Mouse (Mus musculus) common myeloid progenitor, adult 5-6 weeks (primary cell): ENCODE results near the gene Lamtor2. TPM values are rescaled to one million over a fixed set of nuclear protein-coding genes. Genes with fewer than 3 reads are reported as not detected.

Experiments used
- ATAC-seq: replicated peaks from 2 replicates; pipeline ENCODE4 v1.8.0; 2016; ENCODE audit warnings: low read depth, mild to moderate bottlenecking, moderate TSS enrichment, inconsistent platforms; ENCODE audit not compliant: poor library complexity, severe bottlenecking
- total RNA-seq: library from RNA; stranded (forward); fragments of 200-1000, 187-1606 nt; gene quantifications from 2 replicates; pipeline ENCODE4 v1.2.3, GENCODE M21; 2017

Gene Lamtor2
- total RNA-seq, 1 experiment from 2014 or later = 47.2 TPM

DNA sequence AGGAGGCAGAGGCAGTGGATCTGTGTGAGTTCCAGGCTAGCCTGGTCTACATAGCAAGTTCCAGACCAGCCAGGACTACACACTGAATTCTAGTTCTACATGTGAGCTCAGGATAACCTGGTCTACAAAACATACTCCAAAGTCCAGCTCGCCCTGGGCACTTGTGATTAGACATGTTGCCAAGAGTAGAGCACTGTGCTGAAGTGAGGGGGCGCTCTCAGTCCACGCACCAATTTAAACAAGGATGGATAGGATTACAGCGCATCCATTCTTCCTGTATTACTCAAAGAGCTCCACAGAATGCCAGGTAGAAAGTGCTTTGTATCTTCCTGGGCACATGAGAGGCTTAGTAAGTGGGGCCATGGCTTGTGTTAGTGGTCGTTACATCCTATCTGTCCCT is 8.4 kb downstream of the Lamtor2 start:
- ATAC-seq = 0 out of 2 replicates have a peak, but pooled peaks have one; percentile 30

DNA sequence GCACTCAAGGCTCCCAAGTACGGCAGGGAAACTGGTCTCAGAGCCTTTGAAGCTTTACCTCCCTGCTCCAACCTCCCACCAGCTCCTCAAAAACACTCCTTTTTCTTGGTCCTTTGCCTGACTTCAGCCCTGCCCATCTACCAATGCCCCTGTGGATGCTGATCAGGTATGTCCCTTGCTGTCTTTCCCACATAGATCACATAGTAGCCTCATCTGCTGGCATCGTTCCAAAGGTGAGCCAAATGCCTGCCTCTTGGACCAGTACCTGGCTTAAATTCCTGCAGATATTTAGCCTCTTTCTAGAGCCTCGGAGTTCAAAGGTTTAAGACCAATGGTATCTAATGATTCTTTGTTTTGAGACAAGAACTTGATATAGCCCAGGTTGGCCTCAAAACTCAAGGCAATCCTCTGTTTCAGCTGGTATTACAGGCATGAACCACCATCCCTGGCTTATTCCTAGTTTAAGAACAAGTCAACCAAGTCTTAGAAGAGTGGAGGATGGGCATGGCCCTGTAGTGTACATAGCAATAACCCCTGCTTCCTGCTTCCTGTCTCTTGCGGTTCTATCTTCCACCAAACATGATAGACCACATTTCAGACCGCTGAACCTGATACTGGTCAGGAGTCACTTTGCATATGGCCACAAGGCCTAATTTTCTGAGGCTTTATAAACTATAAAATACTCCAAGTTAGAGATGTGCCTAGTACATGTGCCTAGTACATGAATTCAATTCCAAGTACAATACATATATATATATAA is 9.0 kb downstream of the Lamtor2 start:
- peak; percentile 50 for ATAC-seq

DNA sequence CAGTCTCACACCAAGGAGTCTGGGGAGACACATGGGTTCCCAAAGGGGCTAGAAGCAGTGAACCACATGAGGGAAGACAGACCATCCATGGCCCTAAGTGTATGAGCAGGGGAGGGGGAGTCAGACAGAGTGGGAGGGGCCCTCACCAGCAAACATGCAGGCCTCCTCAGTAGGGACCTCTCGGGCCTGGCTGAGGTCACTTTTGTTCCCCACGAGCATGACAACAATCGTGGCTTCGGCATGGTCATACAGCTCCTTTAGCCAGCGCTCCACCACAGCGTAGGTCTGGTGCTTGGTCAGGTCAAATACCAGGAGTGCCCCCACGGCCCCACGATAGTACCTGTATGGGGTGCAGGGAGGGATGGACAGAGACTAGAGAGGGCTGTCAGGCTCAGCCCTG is 9.7 kb downstream of the Lamtor2 start:
- no peak for ATAC-seq

DNA sequence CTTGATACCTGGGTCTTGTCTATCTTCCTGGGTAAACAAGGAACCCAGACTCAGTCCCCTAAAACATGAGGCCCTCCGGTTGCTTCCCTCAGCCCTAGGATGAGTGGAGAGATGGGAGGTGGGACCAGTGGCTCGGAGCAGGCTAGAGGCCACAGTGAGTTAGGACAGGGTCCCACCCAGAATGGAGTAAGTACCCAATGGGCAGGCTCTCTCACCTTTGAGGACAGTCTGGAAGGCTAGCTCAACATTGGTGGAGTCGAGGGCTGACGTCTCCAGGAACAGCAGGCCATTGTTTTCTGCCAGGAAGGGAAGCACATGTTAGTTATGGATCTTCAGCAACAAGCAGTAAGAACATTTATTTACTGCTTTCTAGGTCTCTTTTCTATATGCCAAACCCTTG is 10.4 kb downstream of the Lamtor2 start:
- ATAC-seq = no peak

DNA sequence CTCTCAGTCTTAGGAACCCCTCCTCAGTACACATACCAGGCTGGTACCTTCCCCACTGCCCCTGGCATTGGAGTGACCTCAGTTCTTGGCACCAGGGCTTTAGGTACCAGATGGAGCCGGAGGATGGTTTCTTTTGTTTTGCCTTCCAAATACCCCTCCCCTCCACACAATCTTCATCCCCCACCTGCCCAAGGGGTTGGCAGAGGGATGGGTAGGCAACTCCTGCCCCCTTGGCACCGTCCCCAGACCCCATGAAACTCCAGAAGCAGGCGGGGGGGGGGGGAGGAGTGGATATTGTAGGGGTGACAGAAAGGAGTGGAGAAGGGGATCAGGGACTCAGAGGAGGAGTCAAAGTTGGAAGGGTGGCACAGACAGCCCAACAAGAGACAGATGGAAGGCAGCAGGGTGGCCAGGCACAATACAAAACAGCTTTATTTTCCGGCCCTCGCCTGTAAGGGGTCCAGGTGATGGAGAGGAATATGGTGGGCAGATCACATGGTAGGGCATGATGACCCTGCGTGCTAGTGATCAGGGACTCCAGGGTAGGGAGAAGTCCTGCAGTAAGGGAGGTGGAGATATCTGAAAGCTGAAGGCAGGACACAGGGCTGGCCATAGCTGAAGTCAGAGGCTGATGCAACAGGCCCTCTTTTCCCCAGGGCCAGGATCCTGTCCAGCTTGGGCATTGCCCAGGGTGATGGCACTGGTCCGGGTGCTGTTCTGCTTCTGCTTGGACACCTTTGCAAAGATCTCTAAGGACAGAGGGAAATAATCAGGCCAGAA is 11.1 kb downstream of the Lamtor2 start:
- ATAC-seq = no peak

DNA sequence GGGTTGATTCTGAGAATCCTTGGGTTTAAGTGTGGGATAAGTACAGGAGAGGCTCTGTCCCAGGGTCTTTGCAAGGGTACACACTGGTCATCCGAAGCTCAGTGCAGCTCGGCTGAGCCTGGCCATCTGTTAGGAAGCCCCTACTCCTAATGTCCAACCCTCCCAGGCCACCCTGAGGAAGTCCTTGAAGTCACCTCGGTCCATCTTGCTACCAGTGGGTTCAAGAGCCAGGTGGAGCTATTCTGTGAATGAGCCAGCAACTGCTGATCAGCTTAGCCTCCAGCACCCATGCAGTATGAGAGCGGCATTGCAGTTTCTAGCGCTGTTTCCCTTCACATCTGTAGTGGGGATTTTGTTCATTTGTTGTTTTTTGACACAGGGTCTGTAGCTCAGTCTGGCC is 12.8 kb downstream of the Lamtor2 start:
- no peak for ATAC-seq

DNA sequence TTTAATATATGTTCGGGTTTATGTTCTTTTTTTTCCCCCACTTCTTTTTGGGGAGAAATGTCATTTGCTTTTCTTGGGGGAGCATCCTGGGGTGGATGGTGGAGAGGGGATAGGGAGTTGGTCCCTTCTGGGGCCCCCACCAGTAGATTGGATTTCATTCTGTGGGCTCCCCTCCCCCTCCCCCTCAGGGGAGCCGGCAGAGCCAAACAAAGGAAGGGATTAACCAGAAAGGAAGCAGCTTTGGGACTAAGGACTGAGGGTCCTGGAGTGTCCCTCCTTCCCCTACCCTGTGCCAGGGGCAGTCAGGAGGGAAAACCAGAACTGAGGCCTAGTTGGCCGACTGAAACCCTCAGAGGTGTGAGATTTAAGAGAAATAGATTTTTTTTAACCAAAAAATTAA is 13.5 kb downstream of the Lamtor2 start:
- ATAC-seq = no peak

DNA sequence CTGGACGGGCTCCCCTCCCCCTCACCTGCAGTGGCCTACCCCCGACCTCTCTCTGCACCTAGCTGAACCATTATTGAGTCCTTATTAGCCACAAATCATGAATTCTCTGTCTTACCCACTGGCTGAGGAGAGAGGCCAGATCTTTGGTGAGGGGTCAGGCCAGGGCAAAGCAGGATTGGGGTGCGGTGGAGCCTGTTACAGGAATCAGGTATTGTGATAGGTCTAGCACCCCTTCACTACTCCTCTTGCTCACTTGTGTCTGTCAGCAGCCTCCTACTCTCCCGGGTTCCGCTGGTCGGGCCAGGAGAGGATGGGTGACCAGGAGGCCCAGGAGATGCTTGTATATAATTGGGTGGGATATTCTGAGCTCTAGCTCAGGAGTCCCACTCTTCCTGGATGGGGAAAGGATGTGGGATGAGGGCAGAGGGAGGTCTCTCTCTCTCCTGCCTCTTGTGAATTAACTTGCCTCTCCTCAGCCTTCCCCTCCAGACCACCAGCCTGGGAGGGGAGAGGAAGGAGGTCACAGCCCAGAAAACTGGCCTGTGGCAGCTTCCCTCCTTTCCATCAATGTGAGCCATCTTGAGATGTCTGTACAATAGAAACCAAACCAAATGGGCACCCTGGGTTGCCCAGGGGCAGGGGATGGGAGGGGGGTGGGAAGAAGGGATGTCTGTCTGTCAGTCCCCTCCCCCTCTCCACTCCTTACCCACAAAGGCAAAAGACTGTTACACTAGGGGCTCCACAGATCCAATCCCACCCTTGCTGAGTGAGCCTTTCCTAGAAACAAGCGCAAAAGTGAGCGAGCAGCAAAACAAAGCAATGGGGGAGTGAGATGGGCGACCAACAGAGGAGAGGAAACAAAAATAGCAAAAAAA is 14.4 kb downstream of the Lamtor2 start:
- no peak for ATAC-seq

DNA sequence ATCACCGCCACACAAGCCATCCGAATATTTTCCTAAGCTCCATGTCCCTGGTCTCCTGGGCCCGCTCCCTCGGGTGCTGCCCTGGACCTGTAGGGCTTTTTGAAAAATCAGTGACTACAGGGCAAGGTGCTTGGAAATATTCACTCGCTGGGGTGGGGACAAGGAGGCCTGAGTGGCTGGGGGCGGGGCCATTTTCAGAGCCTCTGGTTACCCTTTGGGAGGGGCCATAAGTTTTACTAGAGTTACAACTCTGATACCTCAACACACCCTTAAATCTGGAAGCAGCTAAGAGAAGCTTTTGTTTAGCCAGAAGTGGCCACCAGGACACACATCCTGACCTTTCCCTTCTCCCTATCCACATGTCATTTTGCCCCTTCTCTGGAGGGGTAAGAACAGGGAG is 15.7 kb downstream of the Lamtor2 start:
- ATAC-seq = no peak

DNA sequence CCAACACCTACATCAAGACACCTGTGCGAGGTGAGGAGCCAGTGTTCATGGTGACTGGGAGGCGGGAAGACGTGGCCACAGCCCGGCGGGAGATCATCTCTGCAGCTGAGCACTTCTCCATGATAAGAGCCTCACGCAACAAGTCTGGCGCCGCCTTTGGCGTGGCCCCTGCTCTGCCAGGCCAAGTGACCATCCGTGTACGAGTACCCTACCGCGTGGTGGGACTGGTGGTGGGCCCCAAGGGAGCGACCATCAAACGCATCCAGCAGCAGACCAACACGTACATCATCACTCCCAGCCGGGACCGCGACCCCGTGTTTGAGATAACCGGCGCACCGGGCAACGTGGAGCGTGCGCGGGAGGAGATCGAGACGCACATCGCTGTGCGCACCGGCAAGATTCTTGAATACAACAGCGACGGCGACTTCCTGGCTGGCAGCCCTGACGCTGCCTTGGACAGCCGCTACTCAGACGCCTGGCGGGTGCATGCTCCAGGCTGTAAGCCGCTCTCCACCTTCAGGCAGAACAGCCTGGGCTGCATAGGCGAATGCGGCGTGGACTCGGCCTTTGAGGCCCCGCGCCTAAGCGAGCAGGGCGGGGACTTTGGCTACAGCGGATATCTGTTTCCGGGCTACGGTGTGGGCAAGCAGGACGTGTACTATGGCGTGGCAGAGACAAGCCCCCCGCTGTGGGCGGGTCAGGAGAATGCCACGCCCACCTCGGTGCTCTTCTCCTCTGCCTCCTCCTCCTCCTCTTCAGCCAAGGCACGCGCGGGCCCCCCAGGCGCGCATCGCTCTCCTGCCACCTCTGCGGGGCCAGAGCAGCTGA is 16.6 kb downstream of the Lamtor2 start:
- ATAC-seq = peak; percentile 48

DNA sequence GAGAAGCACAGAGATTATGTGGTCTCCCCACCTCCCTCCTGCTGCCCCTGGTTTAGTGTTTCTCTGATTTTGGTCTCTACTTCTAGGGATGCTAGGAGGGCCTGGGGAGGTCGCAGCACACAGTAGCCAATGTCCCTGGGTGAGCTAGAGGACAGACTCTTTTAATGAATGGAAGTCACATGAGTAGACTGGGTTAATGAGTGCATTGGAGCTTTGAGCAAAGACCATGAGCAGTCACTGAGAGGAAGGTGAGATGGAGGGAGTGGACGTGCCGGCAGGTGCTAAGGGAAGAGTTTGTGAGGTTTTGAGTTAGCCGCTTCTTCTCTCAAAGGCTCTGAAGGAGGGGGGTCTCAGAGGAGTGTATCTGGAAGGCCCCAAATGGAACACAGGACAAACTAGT is 17.3 kb downstream of the Lamtor2 start:
- ATAC-seq = no peak

DNA sequence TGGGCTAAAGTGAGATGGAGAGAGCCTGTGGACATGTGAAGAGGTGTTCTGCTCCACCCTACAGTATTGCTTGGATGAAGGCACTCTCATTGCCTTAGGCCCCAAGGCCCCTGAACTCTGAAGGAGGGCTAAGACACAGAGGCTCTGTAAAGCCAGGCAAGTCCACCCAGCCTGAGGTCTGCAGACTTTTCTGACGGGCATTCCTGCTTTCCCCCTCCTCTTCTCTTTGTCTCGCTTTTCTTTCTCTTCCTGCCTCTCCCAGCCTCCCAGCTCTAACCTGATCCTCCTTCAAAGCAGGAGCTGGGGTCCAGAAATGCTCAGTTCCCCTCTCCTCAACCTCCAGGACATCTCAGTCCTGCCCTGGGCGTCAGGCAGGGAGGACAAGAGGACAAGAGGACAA is 17.9 kb downstream of the Lamtor2 start:
- no peak for ATAC-seq

DNA sequence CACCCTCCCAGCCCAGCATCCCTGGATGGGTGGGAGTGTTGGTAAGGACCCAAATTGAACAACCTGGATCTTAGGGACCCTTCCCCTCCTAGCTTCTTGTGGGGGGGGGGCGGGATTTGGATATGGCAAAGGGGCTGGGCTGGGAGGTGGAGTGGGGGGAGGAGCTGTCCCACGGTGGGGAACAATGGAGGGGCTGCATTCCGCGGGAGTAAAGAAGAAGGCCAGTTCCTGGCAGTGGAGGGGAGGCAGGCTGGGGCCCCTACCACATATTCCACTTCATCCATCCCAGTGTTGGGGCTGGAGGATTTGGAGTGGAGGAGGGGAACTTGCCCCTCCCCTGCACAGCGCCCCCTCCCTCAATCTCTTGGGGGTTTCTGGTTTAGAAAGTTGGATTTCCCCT is 19.2 kb downstream of the Lamtor2 start:
- no peak for ATAC-seq

DNA sequence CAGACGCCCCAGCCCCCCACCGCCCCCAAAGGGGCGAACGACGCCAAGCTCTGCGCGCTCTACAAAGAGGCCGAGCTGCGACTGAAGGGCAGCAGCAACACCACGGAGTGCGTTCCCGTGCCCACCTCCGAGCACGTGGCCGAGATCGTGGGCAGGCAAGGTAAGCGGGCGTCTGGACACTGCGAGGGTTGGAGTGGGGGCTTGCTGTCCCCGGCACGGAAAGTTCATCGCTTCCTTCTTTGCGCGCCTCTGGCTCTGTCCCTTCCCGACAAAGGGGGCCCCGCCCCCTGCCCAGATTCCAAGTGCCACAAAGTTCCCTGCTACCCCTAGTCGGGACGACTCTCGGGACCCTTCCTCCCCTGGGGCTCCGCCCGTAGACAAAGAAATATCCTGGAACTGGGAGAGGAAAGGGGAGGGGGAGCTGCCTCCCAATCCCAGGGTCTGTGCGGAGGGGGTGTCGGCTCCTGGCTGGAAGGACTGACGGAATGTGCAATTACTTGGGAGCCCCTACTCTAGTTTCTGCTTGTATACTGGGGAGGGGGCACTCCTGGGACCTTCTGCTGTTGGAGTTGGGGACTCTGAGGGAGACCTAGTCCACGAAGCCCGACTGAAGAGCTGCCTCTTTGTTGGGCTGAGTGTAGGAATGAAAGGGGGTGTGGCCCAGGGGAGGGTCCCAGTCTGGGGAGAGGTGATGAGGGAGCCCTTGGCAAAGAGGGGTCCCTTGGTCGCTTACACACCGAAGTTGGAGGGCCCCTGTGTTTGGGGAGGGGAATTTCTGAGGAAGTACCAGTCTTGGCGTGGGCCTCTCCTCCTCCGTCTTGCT is 20.0 kb downstream of the Lamtor2 start:
- ATAC-seq = no peak

DNA sequence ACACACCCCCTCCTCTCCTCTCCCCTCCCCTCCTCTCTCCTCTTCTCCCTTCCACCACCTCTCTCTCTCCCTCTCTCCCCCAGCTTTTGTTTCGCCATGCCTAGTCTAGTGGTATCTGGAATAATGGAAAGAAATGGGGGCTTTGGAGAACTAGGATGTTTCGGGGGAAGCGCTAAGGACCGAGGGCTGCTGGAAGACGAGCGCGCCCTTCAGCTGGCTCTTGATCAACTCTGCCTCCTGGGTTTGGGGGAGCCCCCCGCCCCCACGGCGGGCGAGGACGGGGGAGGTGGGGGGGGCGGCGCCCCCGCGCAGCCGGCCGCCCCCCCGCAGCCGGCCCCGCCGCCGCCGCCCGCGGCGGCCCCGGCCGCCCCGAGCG is 20.6 kb downstream of the Lamtor2 start, which contains the start of gene Mex3a:
TSS of gene Mex3a (plus strand) at position 97 of the 376 bp plus-strand sequence.
- ATAC-seq = no peak

DNA sequence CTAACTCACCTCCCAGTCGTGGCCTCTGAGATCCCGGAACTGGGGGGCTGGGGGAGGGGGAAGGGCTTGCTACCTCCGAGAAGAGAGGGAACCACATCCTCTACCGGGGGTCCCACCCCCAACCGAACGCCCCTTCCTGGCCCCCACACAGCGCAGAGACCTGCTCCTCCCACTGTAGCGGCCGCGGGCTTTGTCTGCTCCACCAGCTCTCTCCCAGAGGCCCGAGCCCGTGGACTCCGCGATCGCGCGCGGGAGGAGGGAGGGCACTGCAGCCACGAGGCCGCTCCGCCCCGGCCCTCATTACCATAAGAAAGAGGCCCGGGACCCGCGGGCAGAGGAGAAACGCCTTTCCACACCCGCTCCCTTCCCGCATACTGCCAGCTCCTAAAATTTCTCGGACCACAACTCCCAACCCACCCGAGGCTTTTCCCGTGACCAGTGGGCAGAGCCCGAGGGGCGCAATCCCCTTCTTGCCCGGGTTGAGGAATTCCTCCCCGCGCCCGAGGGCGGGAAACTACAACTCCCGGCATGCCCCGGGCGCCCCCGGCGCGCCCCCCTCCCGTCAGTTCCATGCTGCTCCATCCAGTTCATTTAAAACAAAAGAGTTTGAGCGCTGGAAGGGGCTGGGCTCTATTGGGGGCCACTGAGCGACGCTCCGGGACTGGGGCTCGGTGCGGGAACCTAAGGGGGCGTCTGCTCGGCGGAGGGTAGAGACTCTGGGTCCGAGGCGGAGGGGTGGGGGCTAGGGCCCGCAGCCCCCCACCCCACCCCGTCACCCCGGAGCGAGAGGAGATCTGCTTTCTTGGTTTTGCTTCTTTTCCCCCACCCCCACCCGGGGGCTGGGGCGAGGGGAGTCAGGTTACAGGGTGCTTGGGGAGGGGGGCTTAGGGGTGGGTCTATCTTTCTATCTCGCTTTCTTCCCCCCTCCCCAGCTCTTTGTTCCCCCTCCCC is 21.3 kb downstream of the Lamtor2 start:
- ATAC-seq = peak; percentile 68

DNA sequence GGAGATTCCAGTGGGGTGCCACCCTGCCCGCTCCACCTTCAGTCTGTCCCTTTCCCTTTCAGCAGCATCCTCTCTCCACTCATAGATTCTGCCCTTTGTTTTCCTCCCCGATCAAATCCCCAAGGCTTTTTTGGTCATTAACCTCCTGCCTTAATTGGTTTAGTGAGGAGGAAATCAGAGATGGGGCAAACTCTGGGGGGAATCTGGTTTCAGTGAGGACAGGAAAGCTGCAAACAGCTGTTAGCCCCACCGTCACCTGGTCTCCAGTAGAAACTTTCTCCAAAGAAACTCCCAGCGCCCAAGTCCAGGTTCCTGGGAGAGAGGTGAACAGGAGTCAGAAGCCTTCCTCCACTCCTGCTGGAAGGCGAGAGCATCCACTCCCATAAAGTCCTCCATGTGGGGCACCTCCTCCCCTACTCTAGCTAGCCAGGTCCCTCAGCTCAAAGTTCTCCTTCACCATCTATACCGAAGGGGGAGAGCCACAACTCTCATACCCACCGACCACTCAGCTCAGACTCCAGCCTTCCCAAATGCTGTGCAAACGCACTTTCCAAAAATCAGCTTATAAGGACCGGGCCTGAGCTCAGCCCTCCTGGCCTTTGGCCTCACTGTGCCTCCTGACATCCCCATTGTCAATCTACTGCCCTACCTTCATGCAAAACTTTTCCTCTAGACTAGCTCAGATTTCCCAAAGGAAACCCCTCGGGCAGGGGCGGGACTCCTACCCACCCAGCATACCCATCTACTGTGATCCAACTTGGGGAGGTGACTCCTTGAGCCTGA is 22.6 kb downstream of the Lamtor2 start:
- ATAC-seq = no peak
